Mouse (Mus musculus) embryo, embryonic 11 days (tissue): ENCODE results near the gene Pik3cg.
"Not testable (repeated sequence)": the region's sequence is repeated elsewhere in the genome, so short reads cannot be mapped to it uniquely, and the experiment has no call there.

Experiments
- DNase-seq: peaks from one replicate; pipeline ENCODE4 v3.0.0-alpha.2; 2015

The Pik3cg gene

GRCm38 (mm10) chr12:32207948-32208891 is at the start of gene Pik3cg:
TSS of gene Pik3cg (minus strand) at chr12:32208659.
- peak; percentile 18 for DNase-seq

DNA sequence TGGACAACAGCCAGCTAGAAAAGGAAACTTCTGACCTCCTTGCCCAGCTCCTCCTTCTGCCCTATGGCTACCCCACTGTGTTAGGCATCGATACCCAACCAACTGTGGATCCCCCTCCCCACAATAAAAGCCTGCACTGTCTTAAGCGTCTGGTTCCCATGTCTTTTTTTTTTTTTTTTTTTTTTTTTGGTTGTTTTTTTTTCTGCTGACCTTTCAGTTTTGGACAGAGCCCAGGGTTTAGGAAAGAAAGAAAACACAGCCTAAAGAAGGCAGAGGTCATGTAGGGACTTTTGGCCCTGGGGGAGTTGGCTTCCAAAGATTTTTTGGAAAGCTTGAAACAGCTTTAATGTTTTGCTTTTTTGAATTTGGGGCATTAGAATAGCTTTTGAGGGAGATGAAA is 40.0 kb upstream of the Pik3cg start:
- DNase-seq = no peak

GRCm38 (mm10) chr12:32245566-32246233 is 37.2 kb upstream of the Pik3cg start:
- DNase-seq = peak; percentile 30

DNA sequence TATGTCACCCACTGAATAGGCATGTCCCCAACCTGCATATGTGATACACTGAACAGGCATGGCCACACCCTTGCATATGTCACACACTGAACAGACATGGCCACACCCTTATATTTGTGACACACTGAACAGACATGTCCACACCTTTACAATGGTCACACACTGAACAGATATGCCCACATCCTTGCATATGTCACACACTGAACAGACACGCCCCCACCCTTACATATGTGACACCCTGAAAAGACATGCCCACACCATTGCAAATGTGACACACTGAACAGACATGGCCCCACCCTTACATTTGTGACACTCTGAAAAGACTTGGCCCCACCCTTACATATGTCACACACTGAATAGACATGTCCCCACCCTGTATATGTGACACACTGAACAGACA is 35.1 kb upstream of the Pik3cg start:
- DNase-seq = no peak

DNA sequence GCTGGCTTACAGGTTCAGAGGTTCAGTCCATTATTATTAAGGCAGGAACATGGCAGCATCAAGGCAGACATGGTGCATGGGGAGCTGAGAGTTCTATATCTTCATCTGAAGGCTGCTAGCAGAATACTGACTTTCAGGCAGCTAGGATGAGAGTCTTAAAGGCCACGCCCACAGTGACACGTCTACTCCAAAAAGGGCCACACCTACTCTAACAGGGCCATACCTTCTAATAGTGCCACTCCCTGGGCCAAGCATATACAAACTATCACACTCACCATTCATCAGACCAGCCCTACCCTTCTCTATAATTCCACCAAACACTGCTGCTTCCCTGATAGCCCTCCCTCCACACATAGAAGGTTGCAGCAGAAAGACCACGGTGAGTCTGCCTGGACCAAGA is 30.7 kb upstream of the Pik3cg start:
- not testable (repeated sequence) for DNase-seq

- DNase-seq = no peak
Measured at GRCm38 (mm10) chr12:32238433-32238832, 30.0 kb upstream of the Pik3cg start.

- no peak for DNase-seq
Measured at GRCm38 (mm10) chr12:32237839-32238238, 29.4 kb upstream of the Pik3cg start.

DNA sequence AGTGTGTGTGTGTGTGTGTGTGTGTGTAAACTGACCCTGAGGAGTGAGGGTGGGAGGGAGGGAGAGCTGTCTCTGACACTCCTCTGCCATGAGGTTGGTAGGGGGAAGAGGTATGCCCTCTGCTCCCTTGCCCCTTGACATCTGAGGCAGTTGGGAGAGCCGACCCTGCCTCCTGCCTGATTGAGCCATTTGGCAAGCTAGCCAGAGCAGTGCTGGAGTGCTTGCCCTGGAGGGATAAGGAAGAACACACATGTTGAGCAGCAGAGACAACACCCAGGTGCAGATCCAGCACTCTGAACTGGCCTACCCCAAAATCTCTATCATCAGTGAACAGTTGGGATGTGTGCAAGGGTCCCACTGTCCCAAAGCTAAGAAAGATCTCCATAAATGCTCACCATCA is 28.7 kb upstream of the Pik3cg start:
- DNase-seq = no peak

DNA sequence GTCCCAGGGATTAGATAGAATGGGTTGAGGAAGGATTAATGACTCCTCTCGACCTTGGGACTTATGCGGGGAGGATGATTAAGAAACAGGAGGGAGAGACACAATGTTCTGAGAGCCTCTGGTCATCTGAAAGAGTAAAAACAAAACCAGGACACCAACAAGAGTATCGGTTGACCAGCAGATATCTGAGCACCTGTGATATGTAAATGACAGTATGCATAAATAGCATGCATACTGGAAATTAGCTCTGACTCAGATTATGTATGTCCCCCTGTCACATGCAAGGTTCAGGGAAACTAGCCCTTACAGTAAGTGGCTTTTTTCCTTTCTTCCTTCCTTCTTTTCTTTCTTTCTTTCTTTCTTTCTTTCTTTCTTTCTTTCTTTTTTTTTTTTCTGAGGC is 28.0 kb upstream of the Pik3cg start:
- no peak for DNase-seq

DNA sequence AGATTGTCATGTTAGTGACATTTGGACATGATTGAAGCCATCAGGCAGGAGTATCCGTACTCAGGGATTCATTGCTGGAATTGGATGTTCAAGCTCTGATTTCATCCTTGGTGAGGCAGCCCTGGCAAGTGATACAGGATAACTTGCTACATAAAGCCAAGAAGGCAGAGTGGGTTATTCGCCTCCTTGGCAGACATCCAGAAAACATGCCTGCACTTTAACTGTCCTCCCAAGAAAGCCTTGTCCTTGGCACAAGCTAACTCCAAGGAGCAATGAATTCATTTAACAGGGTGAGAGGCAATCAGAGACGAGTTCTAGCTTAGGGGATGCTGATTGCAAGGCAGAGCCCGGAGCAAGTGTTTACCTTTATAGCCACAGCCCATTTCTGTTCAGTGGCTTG is 25.4 kb upstream of the Pik3cg start:
- no peak for DNase-seq

- DNase-seq = no peak
Measured at GRCm38 (mm10) chr12:32231398-32231797, 22.9 kb upstream of the Pik3cg start.

DNA sequence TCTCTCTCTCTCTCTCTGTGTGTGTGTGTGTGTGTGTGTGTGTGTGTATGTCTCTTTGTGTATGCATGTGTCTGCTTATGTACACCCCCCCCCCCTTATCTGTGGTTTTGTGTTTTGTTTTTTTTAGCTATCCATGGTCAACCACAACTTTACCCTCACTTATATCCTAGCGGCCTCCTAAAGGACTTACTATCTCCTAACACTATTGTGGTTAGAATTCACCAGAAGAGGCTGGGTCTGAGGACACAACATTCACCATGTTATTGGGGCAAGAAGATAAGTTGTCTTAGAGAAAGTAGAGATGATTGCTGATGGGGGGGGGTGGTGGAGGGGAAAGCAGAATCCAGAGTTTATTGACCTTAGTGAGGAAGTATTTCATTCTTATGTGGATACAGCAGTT is 15.2 kb upstream of the Pik3cg start:
- no peak for DNase-seq

DNA sequence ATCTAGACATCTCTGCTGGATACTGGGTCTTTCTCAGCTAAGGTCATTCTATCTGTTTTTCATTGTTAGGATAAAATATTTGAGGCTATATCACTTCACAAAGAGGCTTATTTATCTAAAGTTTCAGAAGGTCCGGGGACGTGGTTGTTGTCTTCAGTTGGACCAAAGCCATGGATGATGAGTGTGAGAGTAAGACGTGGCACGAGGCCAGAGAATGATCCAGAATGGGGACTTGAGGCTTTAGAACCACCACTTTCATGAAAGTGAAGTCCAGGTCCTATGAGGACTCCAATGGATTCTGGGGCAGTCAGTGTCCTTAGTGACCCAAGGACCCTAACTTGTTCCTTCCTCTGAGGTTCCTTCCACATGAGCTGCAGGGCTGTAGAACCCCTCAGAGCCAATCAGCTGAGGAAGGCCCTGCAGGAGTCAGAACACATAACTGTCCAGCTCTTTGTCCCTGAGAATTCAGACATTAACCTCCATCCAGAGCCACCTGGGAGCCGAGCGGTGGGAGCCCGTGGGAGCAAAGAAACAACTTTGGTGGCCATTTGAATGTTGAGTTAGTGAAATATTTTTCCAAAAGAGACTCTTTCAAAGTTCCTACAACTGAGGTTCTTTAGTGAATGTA is 14.4 kb upstream of the Pik3cg start:
- no peak for DNase-seq

DNA sequence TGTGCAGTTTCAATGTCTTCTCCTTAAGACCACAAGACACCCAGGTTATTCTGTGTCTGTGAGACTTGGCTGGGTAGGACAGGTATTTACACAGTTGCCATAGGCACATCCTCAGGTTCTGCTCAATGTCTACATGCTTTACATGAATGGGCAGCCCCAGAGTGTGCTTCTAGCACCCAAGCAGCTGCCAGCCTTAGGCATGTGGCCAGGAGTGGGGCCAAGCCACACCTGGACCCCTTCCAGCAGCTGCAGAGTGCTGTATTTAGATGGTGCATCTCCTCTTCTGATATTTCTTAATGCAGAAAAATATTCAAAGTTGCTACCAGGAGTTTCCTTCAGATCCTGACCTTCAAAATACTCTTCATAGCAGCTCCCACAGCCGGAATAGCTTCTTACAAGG is 11.9 kb upstream of the Pik3cg start:
- DNase-seq = no peak

DNA sequence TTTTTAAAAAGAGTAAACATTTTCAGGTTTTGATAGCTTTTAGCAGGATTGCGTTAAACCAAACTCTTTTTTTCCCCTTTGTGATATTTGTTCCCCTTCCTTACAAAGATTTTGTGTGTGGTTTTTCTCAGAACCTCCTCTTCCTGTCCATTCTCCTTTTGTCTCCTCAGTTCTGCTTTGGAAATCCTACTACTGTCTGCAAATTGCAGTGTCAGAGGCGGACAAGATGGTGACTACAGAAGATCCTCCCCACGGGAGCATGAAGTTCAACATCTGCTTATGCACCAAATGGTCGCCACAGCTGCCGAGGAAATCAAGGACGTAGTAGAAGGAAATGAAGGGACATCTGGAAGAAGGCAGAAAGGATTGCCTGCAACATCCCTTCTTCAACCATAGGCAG is 6.7 kb upstream of the Pik3cg start:
- no peak for DNase-seq

DNA sequence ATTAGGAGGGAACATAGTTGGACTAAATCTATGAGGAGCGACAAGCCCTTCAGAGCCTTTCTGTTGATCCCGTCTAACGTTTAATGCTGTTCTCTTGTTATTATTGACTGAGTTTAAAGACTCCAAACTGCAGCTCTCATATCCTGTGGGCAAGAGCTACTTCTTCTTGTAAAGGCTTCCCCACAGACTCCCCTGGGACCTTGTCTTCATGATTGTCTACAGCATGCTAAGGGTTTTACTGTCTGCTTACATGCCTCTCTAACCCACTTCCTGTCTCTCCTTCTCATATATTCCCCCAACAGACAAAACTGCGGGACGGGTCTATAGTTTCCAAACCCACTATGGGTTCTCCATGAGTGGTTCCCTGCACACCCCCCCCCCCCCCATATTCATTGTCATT is 4.2 kb upstream of the Pik3cg start:
- no peak for DNase-seq

DNA sequence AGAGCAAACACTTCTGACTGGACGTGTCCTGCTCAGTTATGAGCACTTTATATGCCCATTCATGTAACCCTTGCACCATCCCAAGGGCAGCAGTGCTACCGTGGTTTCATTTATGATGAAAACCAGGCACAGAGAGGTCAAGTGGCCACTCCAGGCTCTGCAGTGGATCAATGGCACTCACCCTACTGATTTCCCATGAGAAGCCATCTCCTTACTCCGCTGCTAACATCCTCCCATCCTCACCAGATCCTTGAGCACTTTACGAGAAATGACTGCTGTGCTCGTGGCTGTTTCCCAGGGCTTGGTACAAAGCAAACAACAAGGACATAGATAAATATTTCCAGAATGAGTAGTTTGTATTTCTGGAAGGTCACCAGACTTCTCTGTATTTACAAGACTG is 3.7 kb upstream of the Pik3cg start:
- DNase-seq = no peak

- no peak for DNase-seq
Measured at GRCm38 (mm10) chr12:32211257-32211656, 2.8 kb upstream of the Pik3cg start.

DNA sequence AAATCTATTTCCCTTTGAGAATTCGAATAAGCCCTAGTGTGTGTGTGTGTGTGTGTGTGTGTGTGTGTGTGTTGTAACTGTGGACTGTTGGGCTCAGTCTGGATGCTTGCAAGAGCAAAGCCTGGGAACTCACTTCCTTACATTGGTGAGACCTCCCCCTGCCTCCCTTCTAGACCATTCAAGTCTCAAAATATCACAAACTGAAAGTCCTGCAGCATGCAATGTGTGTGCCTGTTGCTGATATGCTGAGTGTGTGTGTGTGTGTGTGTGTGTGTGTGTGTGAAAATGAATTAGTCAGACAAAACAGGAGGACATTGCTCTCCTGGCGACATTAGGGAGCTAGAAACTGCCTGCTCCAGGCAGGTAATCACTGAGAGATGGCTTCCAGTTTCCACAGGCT is 492 bp upstream of the Pik3cg start:
- no peak for DNase-seq

DNA sequence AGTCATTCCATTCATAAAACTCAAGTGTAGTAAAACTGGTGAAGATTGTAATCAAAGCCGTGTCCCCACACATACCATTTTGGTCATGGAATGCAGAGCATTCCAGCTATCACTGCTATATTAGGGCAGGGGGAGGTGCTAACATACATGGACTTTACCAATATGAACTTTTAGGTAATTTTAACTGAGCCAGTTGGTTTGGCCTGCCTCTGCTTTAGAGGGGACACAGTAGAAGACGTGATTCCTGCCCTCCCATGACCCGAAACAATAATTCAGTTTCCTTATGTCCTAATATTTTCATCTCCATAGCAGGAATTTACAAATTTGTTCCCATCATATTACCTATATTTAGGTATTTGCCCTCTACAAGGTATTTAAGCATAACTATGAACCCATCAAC is 1.3 kb downstream of the Pik3cg start:
- no peak for DNase-seq

- no peak for DNase-seq
Measured at GRCm38 (mm10) chr12:32203695-32204094, 4.8 kb downstream of the Pik3cg start.

GRCm38 (mm10) chr12:32202583-32202982 is 5.9 kb downstream of the Pik3cg start:
- DNase-seq = no peak

DNA sequence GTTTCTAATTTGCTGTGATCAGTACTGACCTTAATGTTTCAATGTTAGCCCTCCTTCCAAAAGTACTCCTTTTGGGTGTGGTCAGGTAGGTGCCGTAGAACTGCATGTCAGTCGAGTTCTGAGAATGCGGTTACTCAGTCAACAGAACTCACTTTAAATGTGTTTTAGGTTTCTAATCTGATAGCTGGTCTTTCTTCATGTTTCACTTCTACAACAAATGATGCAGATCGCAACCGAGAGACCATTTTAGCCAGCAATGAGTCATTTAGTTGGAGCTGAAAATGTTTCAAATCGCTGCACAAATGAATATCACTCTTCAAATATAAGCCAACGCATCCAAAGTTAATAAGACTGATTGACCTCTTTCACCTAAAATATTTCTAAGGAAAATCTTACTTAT is 6.5 kb downstream of the Pik3cg start:
- no peak for DNase-seq

GRCm38 (mm10) chr12:32201070-32201585 is 7.3 kb downstream of the Pik3cg start:
- no peak for DNase-seq
